Mouse (Mus musculus) kidney, adult 2 months (tissue): ENCODE results near the gene Rybp. TPM values are rescaled to one million over a fixed set of nuclear protein-coding genes. Genes with fewer than 3 reads are reported as not detected.

ENCODE experiments used
- DNase-seq: peaks from one replicate; pipeline ENCODE4 v3.0.0; 2021
- H3K27ac ChIP-seq: fragments of 200-500 bp; 2 replicates; pipeline ENCODE4 v1.5.1; 2012; ENCODE audit warnings: low read depth, low read length, control low read depth, inconsistent platforms; ENCODE audit not compliant: insufficient read depth
- H3K27me3 ChIP-seq: fragments of 200-500 bp; replicated peaks from 2 replicates; pipeline ENCODE4 v1.6.1; 2012; ENCODE audit warnings: mild to moderate bottlenecking, moderate library complexity, low read length, inconsistent platforms; ENCODE audit not compliant: control insufficient read depth, insufficient read depth
- H3K36me3 ChIP-seq: fragments of 200-500 bp; 2 replicates; pipeline ENCODE4 v1.6.1; 2012; ENCODE audit warnings: mild to moderate bottlenecking, moderate library complexity, low read length, inconsistent platforms; ENCODE audit not compliant: control insufficient read depth, insufficient read depth
- H3K4me1 ChIP-seq: fragments of 200-500 bp; 2 replicates; pipeline ENCODE4 v1.6.1; 2011; ENCODE audit warnings: low read length; ENCODE audit not compliant: control insufficient read depth, insufficient read depth
- H3K4me3 ChIP-seq: fragments of 200-500 bp; 2 replicates; pipeline ENCODE4 v1.5.1; 2011; ENCODE audit warnings: mild to moderate bottlenecking, low read depth, low read length, control low read depth; ENCODE audit not compliant: insufficient read depth
- CTCF ChIP-seq: fragments of 200-500 bp; conservative IDR thresholded peaks from 2 replicates; pipeline ENCODE4 v1.5.1; 2011; ENCODE audit warnings: low read depth, mild to moderate bottlenecking, control low read depth, low read length, moderate library complexity, mixed read lengths; ENCODE audit not compliant: insufficient read depth, insufficient read length
- POLR2A ChIP-seq: fragments of 200-500 bp; IDR thresholded peaks from one replicate; pipeline ENCODE4 v1.6.1; 2011; ENCODE audit warnings: low read depth, low read length, control low read depth
- WGBS: fragments of 180-500 bp; shearing (Covaris S2); methylation state at CpG from one replicate; pipeline ENCODE4 v1.1.7; 2018; 5-methylcytosine and 5-hydroxymethylcytosine counted together
- polyA plus RNA-seq: library from polyadenylated mRNA; depleted of rRNA; stranded (reverse); fragments of >200 nt; gene quantifications from 2 replicates; pipeline ENCODE4 v1.2.3, GENCODE M21; 2012

Gene Rybp
- polyA plus RNA-seq, 1 experiment, result 19.4 TPM

GRCm38 (mm10) chr6:100213596-100213995 is 73.7 kb downstream of the Rybp start:
- Histone ChIP-seq H3K36me3 (no peaks in the 10 kb centered on the region), H3K27ac (no peak overlapping the region), H3K27me3 (no peaks in the 10 kb centered on the region), H3K4me3 (no peak overlapping the region), H3K4me1 (no peaks in the 10 kb centered on the region)
- 76% methylated on average over 9 of the region's 9 CpGs for WGBS
- TF ChIP-seq POLR2A (no peak), CTCF (no peak)
- no peak for DNase-seq

- H3K4me3 ChIP-seq, result no peak overlapping the region
- no peaks in the 10 kb centered on the region for H3K27me3 ChIP-seq
- TF ChIP-seq CTCF (no peak), POLR2A (no peak)
- no peaks in the 10 kb centered on the region for H3K4me1 ChIP-seq
- no peak overlapping the region for H3K27ac ChIP-seq
- no peaks in the 10 kb centered on the region for H3K36me3 ChIP-seq
- DNase-seq, result no peak
- WGBS, result 82% methylated on average over 7 of the region's 7 CpGs
These were observed 74.5 kb downstream of the Rybp start for GRCm38 (mm10) chr6:100212820-100213219.

- TF ChIP-seq POLR2A, result no peak
- TF ChIP-seq CTCF, result no peak
- Histone ChIP-seq H3K27ac (no peak overlapping the region), H3K36me3 (no peaks in the 10 kb centered on the region), H3K4me3 (no peak overlapping the region), H3K4me1 (peaks cover under 1% of the 10 kb centered on the region; the same call in 1 of the 2 replicates), H3K27me3 (no peaks in the 10 kb centered on the region)
- WGBS, result 80% methylated on average over 3 of the region's 3 CpGs
- DNase-seq, result no peak
These were observed 75.6 kb downstream of the Rybp start for GRCm38 (mm10) chr6:100211646-100212045.

- TF ChIP-seq CTCF, result no peak
- no peak for TF ChIP-seq POLR2A
- Histone ChIP-seq H3K36me3 (no peaks in the 10 kb centered on the region), H3K27ac (no peak overlapping the region), H3K4me3 (no peak overlapping the region), H3K4me1 (peaks cover 3% of the 10 kb centered on the region; the same call in 1 of the 2 replicates), H3K27me3 (no peaks in the 10 kb centered on the region)
- no peak for DNase-seq
- 100% methylated on average over 1 of the region's 1 CpGs for WGBS
These were observed 76.8 kb downstream of the Rybp start for GRCm38 (mm10) chr6:100210517-100210916.

- H3K4me1 ChIP-seq, result peaks cover 3% of the 10 kb centered on the region; the same call in 1 of the 2 replicates
- H3K36me3 ChIP-seq, result no peaks in the 10 kb centered on the region
- no peaks in the 10 kb centered on the region for H3K27me3 ChIP-seq
- no peak for TF ChIP-seq POLR2A
- no peak for TF ChIP-seq CTCF
- no peak overlapping the region for H3K27ac ChIP-seq
- peak; percentile 61 for DNase-seq
- WGBS, result 15% methylated on average over 14 of the region's 14 CpGs
- H3K4me3 ChIP-seq, result no peak overlapping the region
These were observed 80.5 kb downstream of the Rybp start for GRCm38 (mm10) chr6:100206741-100207275.

GRCm38 (mm10) chr6:100206261-100206660 is 81.0 kb downstream of the Rybp start:
- H3K4me1 ChIP-seq, result peaks cover 3% of the 10 kb centered on the region; the same call in 1 of the 2 replicates
- H3K27ac ChIP-seq, result no peak overlapping the region
- no peak overlapping the region for H3K4me3 ChIP-seq
- 85% methylated on average over 1 of the region's 1 CpGs for WGBS
- H3K27me3 ChIP-seq, result no peaks in the 10 kb centered on the region
- no peak for DNase-seq
- TF ChIP-seq CTCF, result no peak
- no peak for TF ChIP-seq POLR2A
- H3K36me3 ChIP-seq, result no peaks in the 10 kb centered on the region

- Histone ChIP-seq H3K36me3 (no peaks in the 10 kb centered on the region), H3K4me3 (no peak overlapping the region), H3K4me1 (peaks cover 3% of the 10 kb centered on the region; the same call in 1 of the 2 replicates), H3K27ac (no peak overlapping the region), H3K27me3 (no peaks in the 10 kb centered on the region)
- WGBS, result 11% methylated on average over 7 of the region's 7 CpGs
- peak; percentile 90 for DNase-seq
- no peak for TF ChIP-seq POLR2A
- TF ChIP-seq CTCF, result no peak
These were observed 82.8 kb downstream of the Rybp start for GRCm38 (mm10) chr6:100204436-100204835.

- no peak overlapping the region for H3K27ac ChIP-seq
- DNase-seq, result no peak
- TF ChIP-seq POLR2A (no peak), CTCF (no peak)
- H3K4me1 ChIP-seq, result peaks cover 3% of the 10 kb centered on the region; the same call in 1 of the 2 replicates
- H3K4me3 ChIP-seq, result no peak overlapping the region
- WGBS, result 67% methylated on average over 3 of the region's 3 CpGs
- H3K27me3 ChIP-seq, result no peaks in the 10 kb centered on the region
- no peaks in the 10 kb centered on the region for H3K36me3 ChIP-seq
These were observed 83.8 kb downstream of the Rybp start for GRCm38 (mm10) chr6:100203492-100203891.
